Mouse (Mus musculus) liver, embryonic 13.5 days (tissue): Measurements from ENCODE around the gene Slc35b2. TPM values are rescaled to one million over a fixed set of nuclear protein-coding genes. Genes with fewer than 3 reads are reported as not detected.

Source experiments
- ATAC-seq: fragments of 200-750 bp; cut with Nextera tagmentation; 2 replicates; pipeline ENCODE4 v1.8.0; 2017; ENCODE audit warnings: low read depth, mild to moderate bottlenecking, moderate number of reproducible peaks, moderate library complexity
- DNase-seq: peaks from one replicate; pipeline ENCODE4 v3.0.0; 2022
- H3K27ac ChIP-seq: fragments of 300-500 bp; sonication (generic); 2 replicates; pipeline ENCODE4 v1.5.1; 2015; ENCODE audit warnings: moderate library complexity, mild to moderate bottlenecking, inconsistent platforms
- H3K27me3 ChIP-seq: fragments of 300-500 bp; sonication (generic); 2 replicates; pipeline ENCODE4 v1.6.1; 2015; ENCODE audit warnings: mild to moderate bottlenecking, inconsistent platforms
- H3K36me3 ChIP-seq: fragments of 300-500 bp; sonication (generic); 2 replicates; pipeline ENCODE4 v1.6.1; 2015; ENCODE audit warnings: mild to moderate bottlenecking, inconsistent platforms
- H3K4me1 ChIP-seq: fragments of 300-500 bp; sonication (generic); replicated peaks from 2 replicates; pipeline ENCODE4 v1.6.1; 2015; ENCODE audit warnings: inconsistent platforms
- H3K4me2 ChIP-seq: fragments of 300-500 bp; sonication (generic); 2 replicates; pipeline ENCODE4 v1.6.1; 2015; ENCODE audit warnings: inconsistent platforms, mild to moderate bottlenecking, moderate library complexity
- H3K4me3 ChIP-seq: fragments of 300-500 bp; sonication (generic); replicated peaks from 2 replicates; pipeline ENCODE4 v1.5.1; 2015; ENCODE audit warnings: mild to moderate bottlenecking, inconsistent platforms
- H3K9ac ChIP-seq: fragments of 300-500 bp; sonication (generic); 2 replicates; pipeline ENCODE4 v1.6.1; 2015; ENCODE audit warnings: mild to moderate bottlenecking, inconsistent platforms
- H3K9me3 ChIP-seq: fragments of 300-500 bp; sonication (generic); replicated peaks from 2 replicates; pipeline ENCODE4 v1.6.1; 2016; ENCODE audit warnings: inconsistent platforms
- WGBS: fragments of 180-500 bp; shearing (Covaris S2); methylation state at CpG from one replicate; pipeline ENCODE4 v1.1.7; 2015; ENCODE audit not compliant: insufficient replicate concordance; 5-methylcytosine and 5-hydroxymethylcytosine counted together
- polyA plus RNA-seq: library from polyadenylated mRNA; unstranded; fragments of >200 nt; fragmentation: Nextera tagmentation; extraction: Ambion mirVana; gene quantifications from 2 replicates; pipeline ENCODE4 v1.2.1, GENCODE M21; 2015

The Slc35b2 gene
- polyA plus RNA-seq, 1 experiment from 2014 or later: 58.0 TPM

GRCm38 (mm10) chr17:45566360-45567161 lies 2.9 kb downstream of the Slc35b2 start:
- H3K36me3 ChIP-seq: peaks cover 64% of the 10 kb centered on the region

GRCm38 (mm10) chr17:45567162-45567601 lies 3.5 kb downstream of the Slc35b2 start:
- Histone ChIP-seq H3K36me3 (peaks cover 69% of the 10 kb centered on the region), H3K4me2 (no peak overlapping the region), H3K4me1 (peaks cover 81% of the 10 kb centered on the region), H3K4me3 (no peak overlapping the region), H3K27me3 (no peaks in the 10 kb centered on the region), H3K9ac (no peak overlapping the region), H3K9me3 (no peaks in the 10 kb centered on the region), H3K27ac (peak overlapping the region; percentile 59)
- ATAC-seq: peak; percentile 24
- WGBS: 27% methylated on average over 4 of the region's 4 CpGs
- peak; percentile 27 for DNase-seq

More at GRCm38 (mm10) chr17:45566360-45567161, 2.9 kb downstream of the Slc35b2 start:
- peak; percentile 25 for ATAC-seq
- peaks cover 75% of the 10 kb centered on the region for H3K4me1 ChIP-seq
- no peak overlapping the region for H3K9ac ChIP-seq
- H3K27me3 ChIP-seq: no peaks in the 10 kb centered on the region
- H3K9me3 ChIP-seq: no peaks in the 10 kb centered on the region
- H3K4me2 ChIP-seq: no peak overlapping the region
- H3K4me3 ChIP-seq: no peak overlapping the region
- peak overlapping the region; percentile 59 for H3K27ac ChIP-seq
- DNase-seq: peak; percentile 29
- WGBS: 66% methylated on average over 18 of the region's 18 CpGs

- peaks cover 69% of the 10 kb centered on the region for H3K36me3 ChIP-seq
- no peak for ATAC-seq
- WGBS: 82% methylated on average over 12 of the region's 12 CpGs
Observed at GRCm38 (mm10) chr17:45568990-45569389, 5.3 kb downstream of the Slc35b2 start.

GRCm38 (mm10) chr17:45569999-45570398 lies 6.3 kb downstream of the Slc35b2 start:
- Histone ChIP-seq H3K27ac (peak overlapping the region; percentile 6; the same call in 1 of the 2 replicates), H3K9ac (peak overlapping the region; percentile 26), H3K27me3 (no peaks in the 10 kb centered on the region), H3K4me1 (peaks cover 87% of the 10 kb centered on the region), H3K9me3 (no peaks in the 10 kb centered on the region), H3K4me3 (no peak overlapping the region), H3K4me2 (peak overlapping the region; percentile 15), H3K36me3 (peaks cover 69% of the 10 kb centered on the region)
- 81% methylated on average over 4 of the region's 4 CpGs for WGBS
- DNase-seq (no peak), ATAC-seq (no peak)

More at GRCm38 (mm10) chr17:45568990-45569389, 5.3 kb downstream of the Slc35b2 start:
- Histone ChIP-seq H3K9ac (no peak overlapping the region), H3K4me2 (no peak overlapping the region), H3K4me3 (0 out of 2 replicates have a peak overlapping the region, but pooled peaks have one; percentile 7), H3K9me3 (no peaks in the 10 kb centered on the region), H3K27ac (0 out of 2 replicates have a peak overlapping the region, but pooled peaks have one; percentile 15), H3K27me3 (no peaks in the 10 kb centered on the region), H3K4me1 (peaks cover 87% of the 10 kb centered on the region)
- no peak for DNase-seq

GRCm38 (mm10) chr17:45572103-45573086 lies 8.7 kb downstream of the Slc35b2 start:
- peak overlapping the region; percentile 95 for H3K27ac ChIP-seq
- H3K4me2 ChIP-seq: peak overlapping the region; percentile 97
- peak; percentile 55 for ATAC-seq
- peak; percentile 73 for DNase-seq
- no peaks in the 10 kb centered on the region for H3K9me3 ChIP-seq
- H3K27me3 ChIP-seq: no peaks in the 10 kb centered on the region
- under 1% methylated on average over 56 of the region's 57 CpGs for WGBS
- H3K36me3 ChIP-seq: peaks cover 47% of the 10 kb centered on the region
- peak overlapping the region; percentile 98 for H3K9ac ChIP-seq
- H3K4me3 ChIP-seq: peak overlapping the region; percentile 96
- H3K4me1 ChIP-seq: peaks cover 73% of the 10 kb centered on the region

- Histone ChIP-seq H3K27me3 (no peaks in the 10 kb centered on the region), H3K4me2 (peak within 1 kb of the TSS; percentile 97), H3K9ac (peak within 1 kb of the TSS; percentile 98), H3K9me3 (no peaks in the 10 kb centered on the region), H3K27ac (peak within 1 kb of the TSS; percentile 95), H3K4me3 (peak within 1 kb of the TSS; percentile 96), H3K36me3 (peaks cover 39% of the 10 kb centered on the region), H3K4me1 (peaks cover 69% of the 10 kb centered on the region)
- under 1% methylated on average over 41 of the region's 41 CpGs for WGBS
- ATAC-seq (peak; percentile 72), DNase-seq (peak; percentile 96)
Observed at GRCm38 (mm10) chr17:45573087-45573779, 9.6 kb downstream of the Slc35b2 start, which contains the start of gene Hsp90ab1. Gene Hsp90ab1 (minus strand): TSS chr17:45573271.

GRCm38 (mm10) chr17:45573780-45574123 lies 10.1 kb downstream of the Slc35b2 start:
- ATAC-seq: peak; percentile 62
- Histone ChIP-seq H3K4me2 (peak overlapping the region; percentile 97), H3K9ac (peak overlapping the region; percentile 98), H3K4me3 (peak overlapping the region; percentile 96), H3K36me3 (peaks cover 34% of the 10 kb centered on the region), H3K27me3 (no peaks in the 10 kb centered on the region), H3K9me3 (no peaks in the 10 kb centered on the region), H3K27ac (peak overlapping the region; percentile 95), H3K4me1 (peaks cover 69% of the 10 kb centered on the region)
- WGBS: under 1% methylated on average over 17 of the region's 18 CpGs
- DNase-seq: peak; percentile 91

GRCm38 (mm10) chr17:45574129-45574761 lies 10.6 kb downstream of the Slc35b2 start:
- Histone ChIP-seq H3K4me2 (peak overlapping the region; percentile 97), H3K9me3 (no peaks in the 10 kb centered on the region), H3K27me3 (no peaks in the 10 kb centered on the region), H3K9ac (peak overlapping the region; percentile 98), H3K27ac (peak overlapping the region; percentile 95), H3K4me3 (peak overlapping the region; percentile 96), H3K4me1 (peaks cover 69% of the 10 kb centered on the region), H3K36me3 (peaks cover 29% of the 10 kb centered on the region)
- ATAC-seq (peak; percentile 47), DNase-seq (peak; percentile 55)
- 2% methylated on average over 17 of the region's 17 CpGs for WGBS

- Histone ChIP-seq H3K4me2 (peak overlapping the region; percentile 97), H3K27me3 (no peaks in the 10 kb centered on the region), H3K36me3 (peaks cover 18% of the 10 kb centered on the region), H3K9ac (peak overlapping the region; percentile 98), H3K4me1 (peaks cover 70% of the 10 kb centered on the region), H3K9me3 (no peaks in the 10 kb centered on the region), H3K4me3 (no peak overlapping the region), H3K27ac (peak overlapping the region; percentile 95)
- DNase-seq (no peak), ATAC-seq (no peak)
- WGBS: 85% methylated on average over 8 of the region's 8 CpGs
Observed at GRCm38 (mm10) chr17:45575123-45575897, 11.6 kb downstream of the Slc35b2 start.
